Mouse (Mus musculus): ENCODE data around the gene Gm10282. TPM values are rescaled to one million over a fixed set of nuclear protein-coding genes. Genes with fewer than 3 reads are reported as not detected.

Gm10282 gene
- total and polyA plus RNA-seq, 3 experiments, result 18.3 to 176 (median 76.4) TPM

DNA sequence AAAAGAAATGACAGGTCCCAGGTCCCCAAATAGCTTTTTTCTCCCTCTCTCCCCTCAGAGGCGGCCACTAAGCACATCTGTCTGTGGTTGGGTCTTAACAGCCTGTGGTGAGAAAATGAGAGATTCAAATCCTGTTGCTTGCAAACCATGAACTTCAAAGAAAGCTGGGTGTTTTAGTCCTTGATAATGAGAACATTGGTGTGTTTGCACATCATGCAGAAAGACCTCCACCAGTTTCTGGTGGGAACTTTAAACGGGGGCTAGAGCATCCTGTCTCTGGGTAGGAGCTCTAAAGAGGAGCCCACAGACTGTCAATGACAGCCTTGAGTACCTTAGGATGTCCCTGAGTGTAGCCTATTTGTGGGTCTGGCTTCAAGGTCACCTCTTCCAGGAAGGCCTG is 14.0 kb downstream of the Gm10282 start:
- no peak overlapping the region for H3K4me3 ChIP-seq (replicated peaks in 1 of 3; ENCODE audit: low read depth in 2 of 3, low read length in 2 of 3, poor library complexity in 1 of 3)
- H3K27me3 ChIP-seq (replicated peaks), result no peaks in the 10 kb centered on the region
- H3K4me1 ChIP-seq (ENCODE audit: control insufficient read depth in 1 of 2, insufficient read depth in 2 of 2), result peaks cover 2 to 49% of the 10 kb centered on the region in 2 experiments; a peak in 3 of 4 replicates
- no peak for TF ChIP-seq EP300 (IDR thresholded peaks at IDR 0.05; ENCODE audit: low read length)
- no peak for TF ChIP-seq IRF4 (IDR thresholded peaks at IDR 0.05; ENCODE audit: low read depth, low read length)
- TF ChIP-seq ELF1 (IDR thresholded peaks at IDR 0.05; ENCODE audit: low read depth, low read length), result no peak
- TF ChIP-seq RCOR1 (conservative IDR thresholded peaks at IDR 0.05; ENCODE audit: low read depth, low read length), result no peak
- TF ChIP-seq BHLHE40 (IDR thresholded peaks at IDR 0.05; ENCODE audit: low read depth, low read length), result no peak
- TF ChIP-seq GABPA (IDR thresholded peaks at IDR 0.05; ENCODE audit: insufficient replicate concordance, low read depth, low read length), result no peak
- no peak for TF ChIP-seq ETS1 (conservative IDR thresholded peaks at IDR 0.05; ENCODE audit: low read depth, low read length)
- no peak for TF ChIP-seq PAX5 (IDR thresholded peaks at IDR 0.05; ENCODE audit: low read length)
- no peak for TF ChIP-seq TBP (conservative IDR thresholded peaks at IDR 0.05; ENCODE audit: low read depth, low read length)
- TF ChIP-seq E2F4 (IDR thresholded peaks at IDR 0.05; ENCODE audit: insufficient replicate concordance, low read depth, low read length), result no peak
- no peak for TF ChIP-seq HCFC1 (IDR thresholded peaks at IDR 0.05; ENCODE audit: low read depth, low read length)
- TF ChIP-seq NRF1 (IDR thresholded peaks at IDR 0.05; ENCODE audit: low read depth, low read length), result no peak
- no peak for TF ChIP-seq RAD21 (IDR thresholded peaks at IDR 0.05; ENCODE audit: low read depth, low read length)
- TF ChIP-seq TCF12 (IDR thresholded peaks at IDR 0.05; ENCODE audit: low read depth, low read length), result no peak
- TF ChIP-seq ZKSCAN1 (IDR thresholded peaks at IDR 0.05; ENCODE audit: borderline replicate concordance, low read depth, low read length), result no peak
- TF ChIP-seq JUND (conservative IDR thresholded peaks at IDR 0.05; ENCODE audit: low read depth, low read length), result no peak
- no peak for TF ChIP-seq ZC3H11A (IDR thresholded peaks at IDR 0.05; ENCODE audit: low read depth, low read length)
- TF ChIP-seq USF1 (IDR thresholded peaks at IDR 0.05; ENCODE audit: low read depth, low read length), result no peak
- TF ChIP-seq SMC3 (IDR thresholded peaks at IDR 0.05; ENCODE audit: low read depth, low read length), result no peak
- in situ Hi-C loops (cut with MboI; ENCODE audit: low pct_ligation_motif_present, low pct_unique_long_range_greater_than_20kb, low sequenced_read_pairs), result no loop called here
- H3K27ac ChIP-seq (ENCODE audit: insufficient read depth, low read depth), result no peak overlapping the region
- peaks cover 4% of the 10 kb centered on the region for H3K9me3 ChIP-seq (replicated peaks; ENCODE audit: low read length)
- H3K79me2 ChIP-seq (replicated peaks; ENCODE audit: control insufficient read depth, extremely low read depth, insufficient read depth, poor library complexity, severe bottlenecking), result no peaks in the 10 kb centered on the region
- H3K9ac ChIP-seq (ENCODE audit: insufficient read depth, low read depth), result no peak overlapping the region
- no peak for DNase-seq (ENCODE audit: extremely low read depth)
- no peaks in the 10 kb centered on the region for H3K36me3 ChIP-seq (replicated peaks in 1 of 2; ENCODE audit: control insufficient read depth in 1 of 2, insufficient read depth in 1 of 2, low read length in 1 of 2)
- dilution Hi-C loops (cut with MboI; ENCODE audit: extremely low pct_ligation_motif_present, extremely low pct_unique_long_range_greater_than_20kb, low sequenced_read_pairs), result no loop called here
- H3K4me2 ChIP-seq (ENCODE audit: insufficient read depth, low read depth, poor library complexity, severe bottlenecking), result no peak overlapping the region

DNA sequence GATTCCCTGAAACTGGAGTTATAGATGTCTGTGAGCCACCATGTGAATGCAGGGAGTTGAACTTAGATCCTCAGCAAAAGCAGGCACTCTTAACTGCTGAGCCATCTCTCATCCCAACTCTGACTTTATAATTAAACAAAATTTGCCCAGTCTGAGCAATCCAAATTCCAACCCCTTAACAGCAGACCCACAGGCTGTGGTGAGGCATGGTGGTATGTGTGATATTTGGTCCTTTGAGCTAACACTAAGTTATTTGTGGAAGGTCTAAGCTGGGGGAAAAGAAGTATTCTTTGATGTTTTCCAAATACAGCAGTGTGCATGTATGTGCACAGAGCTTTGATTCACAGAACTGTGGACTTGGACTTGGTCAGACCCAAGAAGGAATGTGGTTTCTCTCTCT is 16.0 kb downstream of the Gm10282 start:
- in situ Hi-C loops (cut with MboI; ENCODE audit: low pct_ligation_motif_present, low pct_unique_long_range_greater_than_20kb, low sequenced_read_pairs), result no loop called here
- Histone ChIP-seq H3K36me3 (replicated peaks in 1 of 2; ENCODE audit: control insufficient read depth in 1 of 2, insufficient read depth in 1 of 2, low read length in 1 of 2) (no peaks in the 10 kb centered on the region), H3K27me3 (replicated peaks) (no peaks in the 10 kb centered on the region), H3K4me1 (ENCODE audit: control insufficient read depth in 1 of 2, insufficient read depth in 2 of 2) (peaks cover 13 to 49% of the 10 kb centered on the region in 2 experiments), H3K4me2 (ENCODE audit: insufficient read depth, low read depth, poor library complexity, severe bottlenecking) (no peak overlapping the region), H3K9ac (ENCODE audit: insufficient read depth, low read depth) (no peak overlapping the region), H3K79me2 (replicated peaks; ENCODE audit: control insufficient read depth, extremely low read depth, insufficient read depth, poor library complexity, severe bottlenecking) (no peaks in the 10 kb centered on the region), H3K9me3 (replicated peaks; ENCODE audit: low read length) (peaks cover 4% of the 10 kb centered on the region), H3K27ac (ENCODE audit: insufficient read depth, low read depth) (no peak overlapping the region), H3K4me3 (replicated peaks in 1 of 3; ENCODE audit: low read depth in 2 of 3, low read length in 2 of 3, poor library complexity in 1 of 3) (no peak overlapping the region)
- dilution Hi-C loops (cut with MboI; ENCODE audit: extremely low pct_ligation_motif_present, extremely low pct_unique_long_range_greater_than_20kb, low sequenced_read_pairs), result no loop called here
- TF ChIP-seq POLR2A (IDR thresholded peaks at IDR 0.05; ENCODE audit: low read depth, low read length) (no peak), CTCF (conservative IDR thresholded peaks at IDR 0.05 in 1 of 2, IDR thresholded peaks at IDR 0.05 in 1 of 2; ENCODE audit: low read depth in 2 of 2, low read length in 2 of 2) (no peak), RAD21 (IDR thresholded peaks at IDR 0.05; ENCODE audit: low read depth, low read length) (no peak; the same call in 1 of the 2 replicates), PAX5 (IDR thresholded peaks at IDR 0.05; ENCODE audit: low read length) (no peak), JUN (IDR thresholded peaks at IDR 0.05; ENCODE audit: insufficient read depth, low read depth, low read length) (no peak), GABPA (IDR thresholded peaks at IDR 0.05; ENCODE audit: insufficient replicate concordance, low read depth, low read length) (no peak), USF1 (IDR thresholded peaks at IDR 0.05; ENCODE audit: low read depth, low read length) (no peak), MAX (IDR thresholded peaks at IDR 0.05; ENCODE audit: low read length) (no peak), POLR2AphosphoS2 (IDR thresholded peaks at IDR 0.05; ENCODE audit: low read depth, low read length) (no peak), SIN3A (IDR thresholded peaks at IDR 0.05; ENCODE audit: low read length) (no peak), ZC3H11A (IDR thresholded peaks at IDR 0.05; ENCODE audit: low read depth, low read length) (no peak), EP300 (IDR thresholded peaks at IDR 0.05; ENCODE audit: low read length) (no peak), USF2 (conservative IDR thresholded peaks at IDR 0.05; ENCODE audit: low read depth, low read length) (no peak), BHLHE40 (IDR thresholded peaks at IDR 0.05; ENCODE audit: low read depth, low read length) (no peak)
- no peak for DNase-seq (ENCODE audit: extremely low read depth)
